9 mouse cellular contexts compared by ENCODE assay signal in genomic region chr7:136209299-136210171, GRCm38 (mm10).
DNase-seq lines count a peak whose midpoint lies in the region; ATAC-seq and TF ChIP-seq lines count a peak whose summit lies in the region.
"Had no signal": no experiment of that assay in that cellular context is flagged by ENCODE, and none has a peak within 500 bp of the region (broad histone marks: within the 10 kb centered on the region; RNA-seq: fewer than 3 reads in every experiment).

No protein-coding gene starts in this region.

- TF ChIP-seq EP300 in ES-Bruce4 (IDR thresholded peaks at IDR 0.05; ENCODE audit: insufficient read depth, low read depth, low read length), result no peak

- 12% methylated on average over 31 of the region's 31 CpGs for WGBS in forebrain, postnatal 0 days
- WGBS in midbrain, embryonic 13.5 days, result 7% methylated on average over 31 of the region's 31 CpGs

- H3K9ac ChIP-seq in ES-Bruce4 (ENCODE audit: low read depth, poor library complexity, severe bottlenecking), result peak overlapping the region; percentile 54
- H3K9ac ChIP-seq in forebrain, postnatal 0 days, result peak overlapping the region; percentile 31; the same call in 1 of the 2 replicates
- peak overlapping the region; percentile 66 for H3K9ac ChIP-seq in midbrain, embryonic 13.5 days (replicated peaks)
- H3K9ac ChIP-seq: embryonic facial prominence, embryonic 15.5 days had no signal

- peak overlapping the region; percentile 60 for H3K4me3 ChIP-seq in ES-Bruce4 (ENCODE audit: low read depth, low read length)
- 0 out of 2 replicates have a peak overlapping the region, but pooled peaks have one; percentile 9 for H3K4me3 ChIP-seq in forebrain, postnatal 0 days (ENCODE audit: low read depth, low read length)
- peak overlapping the region; percentile 17 for H3K4me3 ChIP-seq in midbrain, embryonic 13.5 days (replicated peaks)
- H3K4me3 ChIP-seq: embryonic facial prominence, embryonic 15.5 days had no signal

- H3K36me3 ChIP-seq in ES-Bruce4 (ENCODE audit: control insufficient read depth, insufficient read depth, low read length, poor library complexity, severe bottlenecking), result no peaks in the 10 kb centered on the region
- H3K36me3 ChIP-seq in forebrain, postnatal 0 days (ENCODE audit: insufficient read depth), result no peaks in the 10 kb centered on the region
- no peaks in the 10 kb centered on the region for H3K36me3 ChIP-seq in midbrain, embryonic 13.5 days
- H3K36me3 ChIP-seq: embryonic facial prominence, embryonic 15.5 days had no signal

- no peaks in the 10 kb centered on the region for H3K9me3 ChIP-seq in ES-Bruce4 (replicated peaks; ENCODE audit: control insufficient read depth, insufficient read depth, low read length, poor library complexity, severe bottlenecking)
- no peaks in the 10 kb centered on the region for H3K9me3 ChIP-seq in forebrain, postnatal 0 days (ENCODE audit: low read length)
- no peaks in the 10 kb centered on the region for H3K9me3 ChIP-seq in midbrain, embryonic 13.5 days
- H3K9me3 ChIP-seq: embryonic facial prominence, embryonic 15.5 days had no signal

- no peaks in the 10 kb centered on the region for H3K27me3 ChIP-seq in ES-Bruce4 (ENCODE audit: control insufficient read depth, insufficient read depth, low read length, poor library complexity, severe bottlenecking)
- H3K27me3 ChIP-seq in forebrain, postnatal 0 days (ENCODE audit: insufficient read depth, low read length), result peaks cover 18% of the 10 kb centered on the region; the same call in 1 of the 2 replicates
- H3K27me3 ChIP-seq in midbrain, embryonic 13.5 days, result peaks cover 9% of the 10 kb centered on the region

- peak; percentile 27 for DNase-seq in ZHBTc4 (ENCODE audit: low read depth, low spot score)
- peak; percentile 17 for DNase-seq in forebrain, postnatal 0 days
- DNase-seq in layer of hippocampus, adult 9-10 months (ENCODE audit: low spot score), result no peak
- no peak for DNase-seq in frontal cortex, postnatal 36 days (ENCODE audit: low spot score in 2 of 2)
- no peak for DNase-seq in gastrocnemius, postnatal 10 days
- DNase-seq: thymus, adult 18-20 months had no signal

- ATAC-seq in forebrain, postnatal 0 days, result peak; percentile 40; the same call in 1 of the 2 replicates
- peak; percentile 93 for ATAC-seq in midbrain, embryonic 13.5 days

- no peak overlapping the region for H3K27ac ChIP-seq in ES-Bruce4 (ENCODE audit: insufficient read depth, low read length)
- no peak overlapping the region for H3K27ac ChIP-seq in forebrain, postnatal 0 days (ENCODE audit: low read depth, low read length)
- peak overlapping the region; percentile 94 for H3K27ac ChIP-seq in midbrain, embryonic 13.5 days
- H3K27ac ChIP-seq: embryonic facial prominence, embryonic 15.5 days had no signal

- no peak for TF ChIP-seq CTCF in ES-Bruce4 (IDR thresholded peaks at IDR 0.05; ENCODE audit: low read depth, low read length)
- TF ChIP-seq CTCF in forebrain, postnatal 0 days (IDR thresholded peaks at IDR 0.05; ENCODE audit: low read depth), result no peak

- H3K4me1 ChIP-seq in ES-Bruce4 (ENCODE audit: control insufficient read depth, insufficient read depth, low read length), result no peaks in the 10 kb centered on the region
- peaks cover 8% of the 10 kb centered on the region; the same call in 1 of the 2 replicates for H3K4me1 ChIP-seq in forebrain, postnatal 0 days (ENCODE audit: insufficient read depth)
- H3K4me1 ChIP-seq in midbrain, embryonic 13.5 days (replicated peaks), result peaks cover 40% of the 10 kb centered on the region

- no peak for TF ChIP-seq POLR2A in ES-Bruce4 (IDR thresholded peaks at IDR 0.05; ENCODE audit: insufficient read depth, low read length)

- peak overlapping the region; percentile 43 for H3K4me2 ChIP-seq in forebrain, postnatal 0 days (ENCODE audit: low read depth)
- peak overlapping the region; percentile 55 for H3K4me2 ChIP-seq in midbrain, embryonic 13.5 days (replicated peaks)
- H3K4me2 ChIP-seq: embryonic facial prominence, embryonic 15.5 days had no signal

Comparison
In these comparisons a context has a peak if more than half of its experiments do, and no peak if none do; other contexts are left out.
1. H3K4me3 ChIP-seq: peak in every context shown above with its lines; median percentile 60 in ES-Bruce4; 17 in midbrain, embryonic 13.5 days; 9 in forebrain, postnatal 0 days.
2. DNase-seq: peak in ZHBTc4 (single experiment) and forebrain, postnatal 0 days (single experiment); none in layer of hippocampus, adult 9-10 months (single experiment), frontal cortex, postnatal 36 days (0 of 2) and gastrocnemius, postnatal 10 days (single experiment).
3. Peak in every context shown above with its lines, with median percentiles within 50 percentile points of each other: H3K9ac ChIP-seq.